Mouse (Mus musculus) adrenal gland, postnatal 10 days (tissue): ENCODE results near the gene Hoxa13. TPM values are rescaled to one million over a fixed set of nuclear protein-coding genes. Genes with fewer than 3 reads are reported as not detected.

Experiments
- DNase-seq: peaks from one replicate; pipeline ENCODE4 v3.0.0; 2021; ENCODE audit warnings: mixed read lengths
- long read RNA-seq, 2 experiments: library from polyadenylated mRNA; stranded (forward); transcript quantifications; one replicate each; pipeline ENCODE4 v2.0.0; 2021
- total RNA-seq, 2 experiments: library from RNA; stranded (reverse); gene quantifications; 2 replicates each; pipeline ENCODE4 v1.2.3; 2021

Hoxa13 gene
- total RNA-seq: not detected
- long read RNA-seq, experiment 1: 0 reads
- long read RNA-seq, experiment 2: 0 reads

GRCm38 (mm10) chr6:52260654-52261575 is at the start of gene Hoxa13:
Hoxa13 (minus strand) TSS chr6:52260880.
- DNase-seq: peak; percentile 43

DNA sequence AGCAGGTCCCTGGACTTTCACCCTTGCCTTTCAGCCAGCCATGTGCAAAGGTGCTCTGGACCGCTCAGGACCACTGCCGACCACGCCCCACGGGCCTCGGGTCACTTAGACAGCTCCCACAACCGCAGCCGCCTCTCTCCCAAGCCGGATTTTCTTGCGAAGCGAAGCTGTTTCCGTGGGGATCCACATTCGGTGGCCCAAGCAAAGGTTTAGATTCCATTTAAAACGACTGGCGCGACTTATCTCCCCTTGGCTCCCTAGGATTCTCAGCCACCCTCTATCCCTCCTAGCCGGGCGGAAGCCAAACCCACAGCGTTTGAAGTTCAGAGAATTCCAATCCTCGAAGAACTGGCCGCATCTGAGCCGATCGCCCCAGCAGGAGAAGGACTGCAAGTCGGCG is 49.7 kb upstream of the Hoxa13 start:
- no peak for DNase-seq

DNA sequence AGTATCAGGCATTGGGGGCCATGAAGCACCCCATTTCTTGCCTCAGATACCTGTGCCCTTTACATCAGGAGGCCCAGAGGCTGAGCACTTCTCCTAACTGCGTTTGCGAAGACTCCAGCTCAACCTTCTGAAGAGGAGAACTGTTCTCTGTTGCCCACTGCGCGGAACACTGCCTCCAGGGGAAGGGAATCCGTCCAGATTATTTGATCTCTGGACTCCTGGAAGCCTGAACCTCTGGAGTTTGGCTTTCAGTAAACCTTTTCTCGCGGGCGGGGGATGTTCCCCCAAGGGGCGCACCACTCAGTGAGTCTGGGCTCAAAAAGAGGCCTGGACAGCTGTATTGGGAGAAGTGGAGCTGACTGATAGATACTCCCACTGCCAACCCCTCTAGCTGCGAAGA is 49.1 kb upstream of the Hoxa13 start:
- DNase-seq: no peak

DNA sequence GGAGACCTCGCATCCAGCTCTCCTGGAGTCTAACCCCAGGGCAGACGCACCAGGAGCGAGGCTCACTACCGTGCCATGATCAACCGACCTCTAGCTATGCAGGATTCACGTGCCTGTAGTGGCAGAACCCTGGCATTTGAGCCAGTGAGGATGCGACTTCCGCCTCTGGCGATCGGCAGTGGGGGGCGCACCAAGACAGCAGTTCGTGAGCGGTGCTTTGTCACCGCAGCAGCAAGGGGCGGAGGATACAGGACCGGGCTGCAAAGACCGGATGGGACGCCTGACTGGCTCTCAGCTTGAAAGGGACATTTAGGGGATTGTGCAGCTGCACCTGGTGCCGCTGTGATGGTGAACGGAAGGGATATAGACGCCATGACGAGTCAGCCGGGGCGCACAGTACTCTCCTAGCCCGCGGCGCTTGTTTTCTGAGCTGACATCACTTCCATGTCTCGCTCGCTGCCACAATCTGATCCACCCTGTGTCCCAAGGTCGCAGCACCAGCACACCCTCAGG is 45.3 kb upstream of the Hoxa13 start:
- peak; percentile 76 for DNase-seq

- DNase-seq: no peak
Measured at GRCm38 (mm10) chr6:52303426-52303825, 42.7 kb upstream of the Hoxa13 start.

DNA sequence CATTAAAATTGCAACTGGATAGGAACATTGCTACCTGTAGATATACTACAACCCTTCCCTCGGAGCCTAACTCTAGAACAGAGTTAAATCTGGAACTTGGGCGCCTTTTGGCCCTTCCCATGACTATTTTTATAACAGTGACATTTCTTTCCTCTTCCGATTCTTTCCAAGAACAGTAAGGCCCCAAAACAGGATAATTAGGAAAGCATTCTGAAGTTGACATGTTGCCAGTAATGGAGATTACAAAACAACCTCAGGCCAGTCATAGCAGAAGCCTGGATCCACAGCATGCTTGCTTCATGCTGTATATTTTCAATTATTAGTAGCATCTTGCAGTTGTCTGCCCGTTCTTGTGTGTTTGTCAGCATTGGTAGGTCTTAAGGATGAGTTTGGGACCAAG is 40.1 kb upstream of the Hoxa13 start:
- no peak for DNase-seq

DNA sequence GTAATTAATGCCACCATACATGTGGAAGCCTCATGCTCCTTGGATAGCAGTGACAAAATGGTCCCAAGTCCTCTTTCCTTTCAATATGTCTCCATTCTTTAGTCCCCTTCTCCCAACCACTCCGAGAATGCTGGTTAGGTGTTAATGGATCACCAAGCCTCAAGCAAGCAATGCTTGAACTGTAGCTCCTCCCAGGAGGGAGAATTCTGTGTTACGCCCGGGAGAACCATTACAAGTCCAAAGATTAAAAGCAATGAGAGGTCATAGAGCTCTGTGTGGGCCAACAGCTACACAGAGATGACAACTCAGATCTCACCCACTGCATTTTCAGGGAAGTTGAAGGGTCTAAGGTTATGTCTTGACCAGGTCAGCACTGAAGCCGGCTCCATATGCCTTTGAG is 37.8 kb upstream of the Hoxa13 start:
- DNase-seq: no peak

GRCm38 (mm10) chr6:52294616-52295015 is 33.9 kb upstream of the Hoxa13 start:
- DNase-seq: no peak

- DNase-seq: no peak
Measured at GRCm38 (mm10) chr6:52292328-52292727, 31.6 kb upstream of the Hoxa13 start.

GRCm38 (mm10) chr6:52291021-52291860 is 30.6 kb upstream of the Hoxa13 start:
- DNase-seq: peak; percentile 34

DNA sequence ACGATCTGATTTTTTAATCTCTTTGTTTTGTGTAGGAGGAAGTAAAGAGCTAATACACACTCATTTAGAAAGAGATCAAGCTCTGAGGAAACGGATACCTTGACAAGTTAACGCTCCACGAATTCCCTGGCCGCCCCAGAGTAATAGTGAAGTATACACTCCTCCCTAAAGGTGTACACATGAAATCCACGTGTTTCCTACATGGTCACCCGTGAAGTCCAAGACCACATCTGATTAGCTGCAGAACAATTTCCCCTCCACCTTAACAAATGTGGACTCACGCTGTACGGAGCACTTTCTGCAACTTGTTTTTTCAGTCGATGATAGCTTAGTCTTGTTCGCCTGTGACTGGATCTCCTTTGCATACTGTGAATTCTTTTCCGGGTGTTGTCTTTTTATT is 29.5 kb upstream of the Hoxa13 start:
- DNase-seq: no peak

GRCm38 (mm10) chr6:52283896-52284295 is 23.2 kb upstream of the Hoxa13 start:
- peak; percentile 42 for DNase-seq

- DNase-seq: no peak
Measured at GRCm38 (mm10) chr6:52281084-52281483, 20.4 kb upstream of the Hoxa13 start.

- no peak for DNase-seq
Measured at GRCm38 (mm10) chr6:52276920-52277319, 16.2 kb upstream of the Hoxa13 start.

DNA sequence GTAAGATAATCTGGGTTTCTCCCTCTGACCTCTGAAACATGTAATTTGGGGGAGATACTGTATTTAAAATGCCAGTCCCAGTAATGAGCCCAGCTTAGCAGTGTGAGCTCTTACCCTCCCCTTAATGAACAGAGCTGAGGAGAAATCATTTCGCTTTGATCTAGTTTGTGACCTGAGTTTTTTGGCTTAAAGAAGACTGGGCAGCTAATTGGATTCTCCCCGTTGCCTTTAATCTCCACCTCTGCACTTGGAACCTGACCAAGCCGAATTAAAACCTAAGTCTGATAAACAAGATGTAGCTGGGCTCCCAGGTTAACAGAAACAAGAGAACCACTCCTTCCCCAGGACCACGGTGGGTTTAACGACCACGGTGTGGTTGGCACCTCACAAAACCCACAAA is 15.7 kb upstream of the Hoxa13 start:
- DNase-seq: no peak

GRCm38 (mm10) chr6:52275563-52276280 is 15.0 kb upstream of the Hoxa13 start:
- no peak for DNase-seq

DNA sequence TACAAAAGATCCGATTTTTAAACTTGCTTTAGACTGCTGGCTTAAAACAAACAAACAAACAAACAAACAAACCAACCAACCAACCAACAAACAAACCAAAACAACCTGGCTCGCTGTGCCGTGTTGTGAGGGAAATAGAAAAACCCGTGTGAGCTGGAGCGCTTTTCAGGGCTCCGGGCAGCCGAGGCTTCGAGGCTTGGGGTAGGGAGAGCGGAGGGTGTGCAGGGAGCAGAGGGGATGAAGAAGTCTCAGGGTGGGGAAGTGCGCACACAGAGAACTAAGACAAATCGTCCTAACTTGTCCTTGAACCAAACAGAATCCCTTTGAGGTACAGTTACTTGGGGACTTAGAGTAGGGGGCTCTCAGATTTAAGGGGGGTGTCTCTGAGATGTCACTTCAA is 13.9 kb upstream of the Hoxa13 start:
- DNase-seq: no peak

DNA sequence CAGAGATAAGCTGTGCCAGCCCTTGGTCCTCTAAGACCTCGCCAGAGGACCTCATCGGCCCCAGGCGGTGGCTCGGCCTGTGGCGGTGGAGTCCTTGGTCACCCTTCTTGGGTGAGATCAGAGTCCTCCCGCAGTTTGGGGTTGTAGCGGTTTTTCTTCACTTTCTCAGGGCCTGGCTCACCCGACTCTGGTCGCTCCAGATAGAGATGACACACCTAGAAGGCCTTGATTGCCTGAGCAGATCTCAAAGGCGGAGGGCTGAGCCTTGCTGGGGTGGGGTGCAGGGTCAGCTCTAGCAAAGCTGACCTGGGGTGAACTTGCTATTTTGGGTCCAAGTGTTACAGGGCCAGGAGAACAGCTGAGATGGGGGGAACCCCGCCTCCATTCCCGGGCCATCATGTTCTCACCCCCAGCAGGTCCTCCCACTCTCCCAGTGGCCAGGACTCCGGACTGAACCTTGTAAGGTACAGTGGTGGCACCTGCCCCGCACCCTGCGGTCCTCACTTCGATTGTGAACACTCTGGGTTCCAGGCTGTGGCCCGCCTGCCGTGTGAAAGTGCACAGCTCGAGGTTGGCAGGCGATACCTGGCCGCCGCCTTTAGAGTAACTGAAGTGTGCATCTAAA is 13.1 kb upstream of the Hoxa13 start:
- DNase-seq: no peak

DNA sequence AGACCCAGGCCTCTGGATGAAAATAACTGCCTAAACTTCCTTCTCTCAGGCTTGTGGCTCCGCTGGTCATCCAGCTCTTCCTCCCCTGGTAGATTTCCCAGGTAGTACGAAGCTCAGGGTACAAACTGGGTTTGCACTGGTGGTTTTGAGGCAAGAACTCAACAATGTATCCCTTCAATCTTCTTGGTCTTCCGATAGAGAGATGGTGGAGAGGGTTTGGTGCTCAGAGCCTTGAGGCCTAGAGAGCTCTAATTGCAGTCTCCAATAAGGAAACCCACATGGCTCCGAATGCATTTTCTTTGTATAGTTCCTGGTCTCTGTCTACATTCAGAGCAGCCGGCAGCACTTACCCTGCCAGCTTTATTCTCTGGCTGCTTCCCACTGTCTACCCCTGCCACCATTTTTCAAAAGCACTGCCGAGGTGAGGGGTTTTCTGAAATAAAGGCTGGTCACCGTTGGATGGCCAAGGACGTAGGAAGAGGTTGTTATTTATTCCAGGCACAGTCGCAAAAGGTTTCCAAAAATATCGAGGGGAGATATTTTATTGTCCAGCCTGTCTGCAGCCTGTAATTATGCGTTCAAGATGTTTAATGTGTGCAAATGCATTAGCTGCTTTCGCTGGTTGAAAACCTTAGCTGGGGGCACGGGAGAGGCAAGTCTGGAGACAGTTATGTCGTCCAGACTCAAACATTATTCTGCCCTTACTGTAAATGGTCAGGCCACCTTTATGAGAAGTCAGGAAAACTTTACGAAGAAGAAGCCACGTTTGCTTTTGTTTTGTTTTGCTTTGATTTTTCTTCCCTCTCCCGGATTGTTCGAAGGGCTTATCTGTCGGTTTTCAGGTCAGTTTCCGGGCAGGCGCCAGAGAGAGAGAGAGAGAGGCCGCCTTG is 12.3 kb upstream of the Hoxa13 start:
- no peak for DNase-seq
